Mouse (Mus musculus): ENCODE results near the gene Tmem79. TPM values are rescaled to one million over a fixed set of nuclear protein-coding genes. Genes with fewer than 3 reads are reported as not detected.
"Not testable (repeated sequence)": the region's sequence is repeated elsewhere in the genome, so short reads cannot be mapped to it uniquely, and the experiment has no call there.

Tmem79 gene
- polyA plus RNA-seq, 1 experiment from 2014 or later: 9.9 TPM

GRCm38 (mm10) chr3:88297321-88297851 lies 38.6 kb downstream of the Tmem79 start:
- Histone ChIP-seq H3K36me3 (ENCODE audit: control insufficient read depth, insufficient read depth, low read length) (peaks cover 42% of the 10 kb centered on the region), H3K9ac (ENCODE audit: low read depth, low read length) (peak overlapping the region; percentile 84), H3K27ac (replicated peaks; ENCODE audit: low read depth, low read length) (peak overlapping the region; percentile 92), H3K27me3 (replicated peaks; ENCODE audit: control insufficient read depth, insufficient read depth, low read length) (no peaks in the 10 kb centered on the region), H3K4me2 (ENCODE audit: low read depth, low read length) (peak overlapping the region; percentile 74), H3K4me1 (ENCODE audit: control insufficient read depth, insufficient read depth, low read length) (peaks cover 8% of the 10 kb centered on the region), H3K9me3 (ENCODE audit: control insufficient read depth, low read length) (no peaks in the 10 kb centered on the region), H3K4me3 (ENCODE audit: low read depth, low read length) (peak overlapping the region; percentile 76)
- DNase-seq (ENCODE audit: low spot score): peak; percentile 13
- WGBS: under 1% methylated on average over 30 of the region's 30 CpGs
- no peak for ATAC-seq (ENCODE audit: low read depth)

DNA sequence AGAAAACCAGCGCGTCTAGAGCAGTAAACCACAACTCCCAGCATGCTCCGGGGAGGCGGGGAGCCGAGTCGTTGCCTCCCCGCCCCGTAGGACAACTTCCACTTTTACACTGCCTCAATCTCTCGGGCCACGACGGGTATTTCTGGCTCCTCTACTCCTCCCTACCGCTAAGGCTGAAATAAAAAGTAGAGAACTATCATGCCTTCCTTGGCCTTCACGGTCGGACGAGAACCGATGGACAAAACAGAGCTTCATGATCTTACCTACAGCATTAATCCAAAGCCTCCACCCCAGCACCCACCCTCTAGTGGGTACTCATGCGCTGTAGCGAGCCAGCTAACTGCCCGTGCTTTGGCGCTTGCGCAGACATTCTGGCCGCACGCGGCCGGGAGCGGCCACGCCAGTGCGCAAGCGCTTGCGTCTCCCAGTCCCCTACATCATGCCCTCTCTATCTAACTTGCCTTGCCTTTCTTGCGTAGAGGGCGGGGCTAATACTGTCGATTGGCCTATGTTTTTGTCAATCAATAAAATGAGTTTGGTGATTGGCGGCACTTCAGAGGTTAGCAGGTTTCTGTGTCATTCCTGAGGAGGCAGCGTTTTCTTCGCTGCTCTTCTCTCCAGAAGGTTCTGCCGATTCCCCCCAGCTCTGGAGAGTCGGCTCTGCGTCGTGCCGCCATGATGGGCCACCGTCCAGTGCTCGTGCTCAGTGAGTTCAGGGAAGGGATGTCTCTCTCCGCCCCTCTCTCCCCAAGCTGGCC lies 39.2 kb downstream of the Tmem79 start, which contains the start of the genes Tsacc and Cct3:
Gene Tsacc (minus strand): TSS at position 439 of the 758 bp plus-strand sequence.
Gene Cct3 (plus strand): TSS at position 556 of the 758 bp plus-strand sequence.
- Histone ChIP-seq H3K27ac (replicated peaks; ENCODE audit: low read depth, low read length) (peak within 1 kb of the TSS; percentile 92), H3K36me3 (ENCODE audit: control insufficient read depth, insufficient read depth, low read length) (peaks cover 36% of the 10 kb centered on the region), H3K4me1 (ENCODE audit: control insufficient read depth, insufficient read depth, low read length) (peaks cover 8% of the 10 kb centered on the region), H3K9ac (ENCODE audit: low read depth, low read length) (peak within 1 kb of the TSS; percentile 84), H3K9me3 (ENCODE audit: control insufficient read depth, low read length) (no peaks in the 10 kb centered on the region), H3K4me2 (ENCODE audit: low read depth, low read length) (peak within 1 kb of the TSS; percentile 74), H3K27me3 (replicated peaks; ENCODE audit: control insufficient read depth, insufficient read depth, low read length) (no peaks in the 10 kb centered on the region), H3K4me3 (ENCODE audit: low read depth, low read length) (peak within 1 kb of the TSS; percentile 76)
- DNase-seq (ENCODE audit: low spot score) (peak; percentile 99), ATAC-seq (ENCODE audit: low read depth) (peak; percentile 100)
- WGBS: under 1% methylated on average over 44 of the region's 44 CpGs

DNA sequence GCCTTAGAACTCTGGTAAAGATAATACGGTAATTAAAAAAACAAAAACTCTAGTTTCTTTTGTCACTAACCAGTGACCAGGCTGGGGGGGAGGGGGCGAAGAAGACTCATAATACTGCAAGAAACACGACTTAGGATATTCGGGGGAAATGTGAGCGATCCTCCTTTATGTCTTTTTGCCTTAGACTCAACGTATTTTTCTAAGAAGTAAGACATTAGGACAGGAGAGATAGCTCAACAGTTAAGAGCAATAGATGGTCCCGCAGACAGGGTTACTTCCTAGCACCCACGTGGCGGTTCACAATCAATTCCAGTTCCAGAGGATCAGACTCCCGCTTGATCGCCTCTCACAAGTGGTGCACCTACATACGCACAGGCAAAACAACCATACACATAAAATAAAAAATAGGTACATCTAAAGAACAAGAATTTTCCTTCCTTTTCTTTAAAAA lies 39.8 kb downstream of the Tmem79 start:
- Histone ChIP-seq H3K4me1 (ENCODE audit: control insufficient read depth, insufficient read depth, low read length) (peaks cover 8% of the 10 kb centered on the region), H3K27ac (replicated peaks; ENCODE audit: low read depth, low read length) (peak overlapping the region; percentile 92), H3K36me3 (ENCODE audit: control insufficient read depth, insufficient read depth, low read length) (peaks cover 30% of the 10 kb centered on the region), H3K4me3 (ENCODE audit: low read depth, low read length) (peak overlapping the region; percentile 76), H3K4me2 (ENCODE audit: low read depth, low read length) (peak overlapping the region; percentile 65), H3K9ac (ENCODE audit: low read depth, low read length) (peak overlapping the region; percentile 77), H3K27me3 (replicated peaks; ENCODE audit: control insufficient read depth, insufficient read depth, low read length) (no peaks in the 10 kb centered on the region), H3K9me3 (ENCODE audit: control insufficient read depth, low read length) (no peaks in the 10 kb centered on the region)
- ATAC-seq (ENCODE audit: low read depth) (no peak), DNase-seq (ENCODE audit: low spot score) (no peak)
- WGBS: 1% methylated on average over 12 of the region's 12 CpGs

- not testable (repeated sequence) for H3K27ac ChIP-seq (replicated peaks; ENCODE audit: low read depth, low read length); H3K4me3 ChIP-seq (ENCODE audit: low read depth, low read length); ATAC-seq (ENCODE audit: low read depth); H3K27me3 ChIP-seq (replicated peaks; ENCODE audit: control insufficient read depth, insufficient read depth, low read length); DNase-seq (ENCODE audit: low spot score); H3K9me3 ChIP-seq (ENCODE audit: control insufficient read depth, low read length); H3K4me1 ChIP-seq (ENCODE audit: control insufficient read depth, insufficient read depth, low read length)
- peak overlapping the region; percentile 65 for H3K4me2 ChIP-seq (ENCODE audit: low read depth, low read length)
- WGBS: 65% methylated on average over 1 of the region's 1 CpGs
- peaks cover 21% of the 10 kb centered on the region for H3K36me3 ChIP-seq (ENCODE audit: control insufficient read depth, insufficient read depth, low read length)
- H3K9ac ChIP-seq (ENCODE audit: low read depth, low read length): peak overlapping the region; percentile 77; the same call in 1 of the 2 replicates
Measured at GRCm38 (mm10) chr3:88295272-88295671, 40.7 kb downstream of the Tmem79 start.

- Histone ChIP-seq H3K9me3 (ENCODE audit: control insufficient read depth, low read length) (no peaks in the 10 kb centered on the region), H3K36me3 (ENCODE audit: control insufficient read depth, insufficient read depth, low read length) (peaks cover 6% of the 10 kb centered on the region; the same call in 1 of the 2 replicates), H3K4me2 (ENCODE audit: low read depth, low read length) (no peak overlapping the region), H3K4me1 (ENCODE audit: control insufficient read depth, insufficient read depth, low read length) (no peaks in the 10 kb centered on the region), H3K27ac (replicated peaks; ENCODE audit: low read depth, low read length) (no peak overlapping the region), H3K27me3 (replicated peaks; ENCODE audit: control insufficient read depth, insufficient read depth, low read length) (no peaks in the 10 kb centered on the region), H3K4me3 (ENCODE audit: low read depth, low read length) (no peak overlapping the region), H3K9ac (ENCODE audit: low read depth, low read length) (no peak overlapping the region)
- 52% methylated on average over 4 of the region's 4 CpGs for WGBS
- DNase-seq (ENCODE audit: low spot score) (peak; percentile 9), ATAC-seq (ENCODE audit: low read depth) (no peak)
Measured at GRCm38 (mm10) chr3:88291970-88292369, 44.0 kb downstream of the Tmem79 start.

GRCm38 (mm10) chr3:88288133-88288713 lies 47.7 kb downstream of the Tmem79 start:
- H3K36me3 ChIP-seq (ENCODE audit: control insufficient read depth, insufficient read depth, low read length); H3K27ac ChIP-seq (replicated peaks; ENCODE audit: low read depth, low read length); H3K4me1 ChIP-seq (ENCODE audit: control insufficient read depth, insufficient read depth, low read length); H3K9ac ChIP-seq (ENCODE audit: low read depth, low read length); DNase-seq (ENCODE audit: low spot score); H3K9me3 ChIP-seq (ENCODE audit: control insufficient read depth, low read length); H3K27me3 ChIP-seq (replicated peaks; ENCODE audit: control insufficient read depth, insufficient read depth, low read length); ATAC-seq (ENCODE audit: low read depth); H3K4me2 ChIP-seq (ENCODE audit: low read depth, low read length); H3K4me3 ChIP-seq (ENCODE audit: low read depth, low read length): not testable (repeated sequence)
- 83% methylated on average over 7 of the region's 10 CpGs for WGBS

DNA sequence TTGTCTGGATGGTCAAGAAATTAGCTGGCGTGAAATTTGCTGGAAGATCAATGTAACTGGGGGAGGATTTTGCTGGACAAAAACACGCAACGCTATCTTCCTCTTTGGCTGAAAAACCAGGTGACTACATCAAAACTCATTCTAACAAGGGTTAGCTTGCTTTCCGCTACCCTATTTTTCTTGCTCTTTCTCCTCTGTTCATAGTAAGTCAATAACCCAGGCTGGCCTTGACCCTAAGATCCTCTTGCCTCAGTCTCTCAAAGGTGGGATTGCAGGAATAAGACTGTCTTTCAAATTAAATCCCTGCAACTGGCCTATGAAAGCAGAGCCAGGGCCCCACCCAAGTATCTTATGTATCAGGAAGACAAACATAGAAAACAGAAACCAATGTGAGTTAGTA lies 48.8 kb downstream of the Tmem79 start, which contains the start of gene Gm38392:
Gene Gm38392 (minus strand): TSS at position 101 of the 400 bp plus-strand sequence.
- Histone ChIP-seq H3K27me3 (replicated peaks; ENCODE audit: control insufficient read depth, insufficient read depth, low read length) (no peaks in the 10 kb centered on the region), H3K36me3 (ENCODE audit: control insufficient read depth, insufficient read depth, low read length) (no peaks in the 10 kb centered on the region), H3K4me1 (ENCODE audit: control insufficient read depth, insufficient read depth, low read length) (no peaks in the 10 kb centered on the region), H3K4me3 (ENCODE audit: low read depth, low read length) (no peak within 1 kb of the TSS), H3K27ac (replicated peaks; ENCODE audit: low read depth, low read length) (no peak within 1 kb of the TSS), H3K9ac (ENCODE audit: low read depth, low read length) (no peak within 1 kb of the TSS), H3K9me3 (ENCODE audit: control insufficient read depth, low read length) (no peaks in the 10 kb centered on the region), H3K4me2 (ENCODE audit: low read depth, low read length) (no peak within 1 kb of the TSS)
- 91% methylated on average over 4 of the region's 4 CpGs for WGBS
- ATAC-seq (ENCODE audit: low read depth): no peak
- DNase-seq (ENCODE audit: low spot score): no peak

- ATAC-seq (ENCODE audit: low read depth); H3K4me2 ChIP-seq (ENCODE audit: low read depth, low read length): not testable (repeated sequence)
- WGBS: no CpG with 5 or more reads among the region's 2 CpGs
Measured at GRCm38 (mm10) chr3:88285565-88285895, 50.4 kb downstream of the Tmem79 start.

More at GRCm38 (mm10) chr3:88285565-88285895, 50.4 kb downstream of the Tmem79 start:
- not testable (repeated sequence) for H3K9ac ChIP-seq (ENCODE audit: low read depth, low read length); H3K4me1 ChIP-seq (ENCODE audit: control insufficient read depth, insufficient read depth, low read length); DNase-seq (ENCODE audit: low spot score); H3K9me3 ChIP-seq (ENCODE audit: control insufficient read depth, low read length); H3K4me3 ChIP-seq (ENCODE audit: low read depth, low read length); H3K27me3 ChIP-seq (replicated peaks; ENCODE audit: control insufficient read depth, insufficient read depth, low read length); H3K27ac ChIP-seq (replicated peaks; ENCODE audit: low read depth, low read length); H3K36me3 ChIP-seq (ENCODE audit: control insufficient read depth, insufficient read depth, low read length)

All from embryonic facial prominence, embryonic 14.5 days (tissue).